Mouse (Mus musculus) frontal cortex, adult 2 months (tissue): ENCODE measurements around the gene Cdk4. TPM values are rescaled to one million over a fixed set of nuclear protein-coding genes. Genes with fewer than 3 reads are reported as not detected.
"Not testable (repeated sequence)": the region's sequence is repeated elsewhere in the genome, so short reads cannot be mapped to it uniquely, and the experiment has no call there.

Experiments
- DNase-seq, 2 experiments: peaks; one replicate each; pipeline ENCODE4 v3.0.0; 2022; ENCODE audit warnings: low spot score in 1 of 2; ENCODE audit errors: extremely low spot score in 1 of 2
- polyA plus RNA-seq: library from polyadenylated mRNA; depleted of rRNA; stranded (reverse); fragments of >200 nt; gene quantifications from 2 replicates; pipeline ENCODE4 v1.2.3, GENCODE M21; 2012

Gene Cdk4
- polyA plus RNA-seq, 1 experiment = 167 TPM

GRCm38 (mm10) chr10:127055406-127055805 lies 7.9 kb upstream of the Cdk4 start:
- DNase-seq = no peak

GRCm38 (mm10) chr10:127056490-127056889 lies 6.8 kb upstream of the Cdk4 start:
- no peak for DNase-seq

- DNase-seq = peak in 1 of 2 experiments; percentile 87
Observed at GRCm38 (mm10) chr10:127058161-127058560, 5.2 kb upstream of the Cdk4 start.

- DNase-seq = no peak
Observed at GRCm38 (mm10) chr10:127058708-127059107, 4.6 kb upstream of the Cdk4 start.

- no peak for DNase-seq
Observed at GRCm38 (mm10) chr10:127059174-127059967, 4.0 kb upstream of the Cdk4 start.

- DNase-seq = peak in 1 of 2 experiments; percentile 80
Observed at GRCm38 (mm10) chr10:127059968-127060916, 3.1 kb upstream of the Cdk4 start, which contains the start of gene March9. Gene March9, minus strand, starts transcription at chr10:127060184.

- DNase-seq = no peak
Observed at GRCm38 (mm10) chr10:127061085-127061484, 2.2 kb upstream of the Cdk4 start.

GRCm38 (mm10) chr10:127061513-127061912 lies 1.8 kb upstream of the Cdk4 start:
- no peak for DNase-seq

- not testable (repeated sequence) for DNase-seq
Observed at GRCm38 (mm10) chr10:127062101-127062500, 1.2 kb upstream of the Cdk4 start.

GRCm38 (mm10) chr10:127062503-127062902 lies 831 bp upstream of the Cdk4 start:
- DNase-seq = no peak

GRCm38 (mm10) chr10:127063913-127064870 lies 858 bp downstream of the Cdk4 start:
- DNase-seq = no peak

- DNase-seq = no peak
Observed at GRCm38 (mm10) chr10:127065981-127066380, 2.6 kb downstream of the Cdk4 start.

GRCm38 (mm10) chr10:127066519-127067018 lies 3.2 kb downstream of the Cdk4 start:
- DNase-seq = no peak

- DNase-seq = no peak
Observed at GRCm38 (mm10) chr10:127068360-127069038, 5.2 kb downstream of the Cdk4 start.

GRCm38 (mm10) chr10:127069281-127070189 lies 6.2 kb downstream of the Cdk4 start:
- no peak for DNase-seq

GRCm38 (mm10) chr10:127070190-127071121 lies 7.1 kb downstream of the Cdk4 start, which contains the start of gene Tspan31:
Gene Tspan31, minus strand, starts transcription at chr10:127070264.
- peak; percentile 97 for DNase-seq

- no peak for DNase-seq
Observed at GRCm38 (mm10) chr10:127071203-127071602, 7.9 kb downstream of the Cdk4 start.
